Mouse (Mus musculus): ENCODE measurements around the gene Cyp2e1. TPM values are rescaled to one million over a fixed set of nuclear protein-coding genes. Genes with fewer than 3 reads are reported as not detected.

Gene Cyp2e1
- polyA plus RNA-seq, 1 experiment from 2014 or later: not detected

DNA sequence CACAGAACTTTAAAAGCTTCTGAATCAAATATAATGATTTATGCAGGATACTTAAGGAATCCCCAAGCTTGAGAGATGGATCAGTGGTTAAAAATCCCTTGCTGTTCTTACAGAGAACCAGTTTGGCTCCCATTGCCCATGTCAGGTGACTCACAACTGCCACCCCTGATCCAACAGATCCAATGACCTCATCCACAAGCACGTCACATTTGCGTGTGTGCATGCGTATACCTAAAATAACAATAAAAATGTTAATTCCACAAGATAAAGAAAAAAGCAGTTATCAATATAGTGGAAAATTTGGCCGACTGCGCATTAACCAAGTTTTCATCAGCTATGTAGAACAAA lies 57.7 kb downstream of the Cyp2e1 start:
- 45% methylated on average over 5 of the region's 5 CpGs for WGBS
- Histone ChIP-seq H3K4me3 (ENCODE audit: low read depth, low read length) (peak overlapping the region; percentile 37), H3K27ac (ENCODE audit: low read length) (no peak overlapping the region), H3K9me3 (ENCODE audit: control insufficient read depth, low read depth, low read length) (no peaks in the 10 kb centered on the region), H3K9ac (replicated peaks; ENCODE audit: low read depth, low read length) (peak overlapping the region; percentile 30; the same call in 1 of the 2 replicates), H3K4me2 (replicated peaks; ENCODE audit: low read depth, low read length) (peak overlapping the region; percentile 74), H3K4me1 (ENCODE audit: control insufficient read depth, insufficient read depth, low read length) (no peaks in the 10 kb centered on the region), H3K27me3 (ENCODE audit: control insufficient read depth, insufficient read depth, low read length) (no peaks in the 10 kb centered on the region), H3K36me3 (ENCODE audit: control insufficient read depth, insufficient read depth, low read length) (no peaks in the 10 kb centered on the region)
- ATAC-seq (ENCODE audit: insufficient number of reproducible peaks, insufficient read depth, low FRiP score, low read depth): no peak

DNA sequence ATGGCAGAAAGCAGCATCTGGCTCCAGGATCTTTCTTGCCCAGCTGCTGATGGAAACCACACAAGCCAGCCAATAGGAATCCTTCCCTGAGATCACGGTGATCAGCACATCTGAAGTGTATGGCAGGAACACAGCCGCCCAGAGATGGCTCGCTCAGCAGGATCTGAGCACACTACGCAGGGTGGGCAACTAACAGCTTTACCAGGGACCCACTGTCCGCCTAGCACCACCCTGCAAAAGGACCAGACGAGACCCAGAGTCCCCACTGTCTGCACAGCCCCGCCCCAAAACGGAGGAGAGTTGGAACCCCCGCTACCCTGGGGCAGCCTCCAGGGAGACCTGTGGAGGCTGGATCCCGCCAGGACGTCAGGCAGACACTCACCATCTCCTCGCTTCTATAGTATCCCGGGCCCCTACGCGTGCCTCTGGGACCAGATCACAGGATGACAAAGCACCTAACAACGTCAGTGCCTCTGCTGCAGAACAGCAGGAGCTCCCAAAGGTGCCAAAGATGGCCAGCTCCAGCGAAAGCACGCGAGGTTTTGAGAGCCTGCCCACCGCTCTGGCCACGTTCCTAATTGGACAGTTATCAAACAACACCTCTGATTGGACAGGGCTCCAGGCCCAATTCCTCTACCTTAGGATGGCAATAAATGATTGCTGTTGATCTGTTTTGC lies 58.3 kb downstream of the Cyp2e1 start, which contains the start of gene Zfp941:
Gene Zfp941 (minus strand): TSS at position 526 of the 677 bp plus-strand sequence.
- Histone ChIP-seq H3K36me3 (ENCODE audit: control insufficient read depth, insufficient read depth, low read length) (no peaks in the 10 kb centered on the region), H3K27me3 (ENCODE audit: control insufficient read depth, insufficient read depth, low read length) (no peaks in the 10 kb centered on the region), H3K9me3 (ENCODE audit: control insufficient read depth, low read depth, low read length) (no peaks in the 10 kb centered on the region), H3K27ac (ENCODE audit: low read length) (0 out of 2 replicates have a peak within 1 kb of the TSS, but pooled peaks have one; percentile 4), H3K4me2 (replicated peaks; ENCODE audit: low read depth, low read length) (peak within 1 kb of the TSS; percentile 74), H3K9ac (replicated peaks; ENCODE audit: low read depth, low read length) (peak within 1 kb of the TSS; percentile 30; the same call in 1 of the 2 replicates), H3K4me1 (ENCODE audit: control insufficient read depth, insufficient read depth, low read length) (no peaks in the 10 kb centered on the region), H3K4me3 (ENCODE audit: low read depth, low read length) (peak within 1 kb of the TSS; percentile 37)
- ATAC-seq (ENCODE audit: insufficient number of reproducible peaks, insufficient read depth, low FRiP score, low read depth): peak; percentile 63; the same call in 1 of the 2 replicates
- 1% methylated on average over 21 of the region's 21 CpGs for WGBS

DNA sequence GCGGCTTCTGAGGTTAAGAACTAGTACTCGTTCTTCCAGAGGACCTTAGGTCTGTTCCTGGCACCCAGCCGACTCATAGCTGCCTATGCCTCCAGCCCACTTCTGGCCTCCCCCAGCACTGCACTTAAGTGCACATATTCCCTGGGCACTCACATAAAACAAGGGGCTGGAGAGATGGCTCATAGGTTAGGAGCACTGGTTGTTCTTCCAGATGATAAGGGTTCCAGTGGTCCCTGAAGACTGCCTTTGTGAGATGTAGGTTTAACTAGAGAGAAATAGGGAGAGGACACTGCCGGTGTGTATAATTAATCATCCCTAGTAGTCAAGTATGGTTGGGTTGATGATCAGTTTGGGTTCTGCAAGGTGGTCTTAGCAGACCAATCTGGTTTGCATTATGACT lies 59.2 kb downstream of the Cyp2e1 start:
- Histone ChIP-seq H3K4me1 (ENCODE audit: control insufficient read depth, insufficient read depth, low read length) (no peaks in the 10 kb centered on the region), H3K36me3 (ENCODE audit: control insufficient read depth, insufficient read depth, low read length) (no peaks in the 10 kb centered on the region), H3K9me3 (ENCODE audit: control insufficient read depth, low read depth, low read length) (no peaks in the 10 kb centered on the region), H3K27ac (ENCODE audit: low read length) (no peak overlapping the region), H3K9ac (replicated peaks; ENCODE audit: low read depth, low read length) (no peak overlapping the region), H3K27me3 (ENCODE audit: control insufficient read depth, insufficient read depth, low read length) (no peaks in the 10 kb centered on the region), H3K4me3 (ENCODE audit: low read depth, low read length) (no peak overlapping the region), H3K4me2 (replicated peaks; ENCODE audit: low read depth, low read length) (no peak overlapping the region)
- 90% methylated on average over 4 of the region's 4 CpGs for WGBS
- no peak for ATAC-seq (ENCODE audit: insufficient number of reproducible peaks, insufficient read depth, low FRiP score, low read depth)

Other genes starting within 250 kb of the Cyp2e1 start
- not detected in 2 replicates for gene Olfr538, start 195.9 kb upstream of the Cyp2e1 start, polyA plus RNA-seq (2014; fragmentation: Nextera tagmentation; extraction: Ambion mirVana)
- gene Olfr46, start 162.5 kb upstream of the Cyp2e1 start, polyA plus RNA-seq (2014; fragmentation: Nextera tagmentation; extraction: Ambion mirVana): not detected in 2 replicates
- gene Olfr61, start 134.8 kb upstream of the Cyp2e1 start, polyA plus RNA-seq (2014; fragmentation: Nextera tagmentation; extraction: Ambion mirVana): not detected in 2 replicates
- gene Olfr53, start 117.3 kb upstream of the Cyp2e1 start, polyA plus RNA-seq (2014; fragmentation: Nextera tagmentation; extraction: Ambion mirVana): not detected in 2 replicates
- gene Olfr539, start 103.8 kb upstream of the Cyp2e1 start, polyA plus RNA-seq (2014; fragmentation: Nextera tagmentation; extraction: Ambion mirVana): not detected in 2 replicates
- gene Olfr45, start 81.8 kb upstream of the Cyp2e1 start, polyA plus RNA-seq (2014; fragmentation: Nextera tagmentation; extraction: Ambion mirVana): not detected in 2 replicates
- gene Olfr541, start 66.5 kb upstream of the Cyp2e1 start, polyA plus RNA-seq (2014; fragmentation: Nextera tagmentation; extraction: Ambion mirVana): not detected in 2 replicates
- gene Syce1, start 24.1 kb downstream of the Cyp2e1 start, polyA plus RNA-seq (2014; fragmentation: Nextera tagmentation; extraction: Ambion mirVana): 0.27 and 0.74 TPM in 2 replicates
- gene Zfp941, start 58.4 kb downstream of the Cyp2e1 start, polyA plus RNA-seq (2014; fragmentation: Nextera tagmentation; extraction: Ambion mirVana): 2.7 and 3.0 TPM in 2 replicates
- gene Urah, start 71.3 kb downstream of the Cyp2e1 start, polyA plus RNA-seq (2014; fragmentation: Nextera tagmentation; extraction: Ambion mirVana): 14.2 and 18.7 TPM in 2 replicates
- not detected in 2 replicates for gene Scgb1c1, start 81.8 kb downstream of the Cyp2e1 start, polyA plus RNA-seq (2014; fragmentation: Nextera tagmentation; extraction: Ambion mirVana)
- not detected in 2 replicates for gene Odf3, start 84.1 kb downstream of the Cyp2e1 start, polyA plus RNA-seq (2014; fragmentation: Nextera tagmentation; extraction: Ambion mirVana)
- not detected in 2 replicates for gene Gm45785, start 92.6 kb downstream of the Cyp2e1 start, polyA plus RNA-seq (2014; fragmentation: Nextera tagmentation; extraction: Ambion mirVana)
- gene Ric8a, start 93.2 kb downstream of the Cyp2e1 start, polyA plus RNA-seq (2014; fragmentation: Nextera tagmentation; extraction: Ambion mirVana): 65.7 and 72.8 TPM in 2 replicates
- 48.7 and 55.3 TPM in 2 replicates for gene Bet1l, start 93.8 kb downstream of the Cyp2e1 start, polyA plus RNA-seq (2014; fragmentation: Nextera tagmentation; extraction: Ambion mirVana)
- 136 and 146 TPM in 2 replicates for gene Psmd13, start 118.2 kb downstream of the Cyp2e1 start, polyA plus RNA-seq (2014; fragmentation: Nextera tagmentation; extraction: Ambion mirVana)
- gene Sirt3, start 118.6 kb downstream of the Cyp2e1 start, polyA plus RNA-seq (2014; fragmentation: Nextera tagmentation; extraction: Ambion mirVana): 21.8 and 23.5 TPM in 2 replicates
- 0.87 TPM in 1 of 2 replicates, not detected in the other for gene Cox8b, start 136.7 kb downstream of the Cyp2e1 start, polyA plus RNA-seq (2014; fragmentation: Nextera tagmentation; extraction: Ambion mirVana)
- 1.2 and 2.2 TPM in 2 replicates for gene Nlrp6, start 157.2 kb downstream of the Cyp2e1 start, polyA plus RNA-seq (2014; fragmentation: Nextera tagmentation; extraction: Ambion mirVana)
- 28.7 and 31.0 TPM in 2 replicates for gene Pgghg, start 177.7 kb downstream of the Cyp2e1 start, polyA plus RNA-seq (2014; fragmentation: Nextera tagmentation; extraction: Ambion mirVana)
- 2.0 and 2.6 TPM in 2 replicates for gene Ifitm5, start 186.6 kb downstream of the Cyp2e1 start, polyA plus RNA-seq (2014; fragmentation: Nextera tagmentation; extraction: Ambion mirVana)
- not detected in 2 replicates for gene Gm45717, start 192.2 kb downstream of the Cyp2e1 start, polyA plus RNA-seq (2014; fragmentation: Nextera tagmentation; extraction: Ambion mirVana)
- 1,395 and 1,501 TPM in 2 replicates for gene Ifitm2, start 192.2 kb downstream of the Cyp2e1 start, polyA plus RNA-seq (2014; fragmentation: Nextera tagmentation; extraction: Ambion mirVana)
- gene Ifitm1, start 203.5 kb downstream of the Cyp2e1 start, polyA plus RNA-seq (2014; fragmentation: Nextera tagmentation; extraction: Ambion mirVana): 241 and 289 TPM in 2 replicates
- 347 and 377 TPM in 2 replicates for gene Ifitm3, start 247.0 kb downstream of the Cyp2e1 start, polyA plus RNA-seq (2014; fragmentation: Nextera tagmentation; extraction: Ambion mirVana)

Data from stomach, embryonic 14.5 days (tissue).